Mouse (Mus musculus) layer of hippocampus, adult 18-20 months (tissue): Measurements from ENCODE around the gene Gm42791. TPM values are rescaled to one million over a fixed set of nuclear protein-coding genes. Genes with fewer than 3 reads are reported as not detected.

ENCODE experiments used
- DNase-seq, 2 experiments: peaks; one replicate each; pipeline ENCODE4 v3.0.0; 2022; ENCODE audit warnings: low spot score in 2 of 2
- total RNA-seq, 2 experiments: library from RNA; stranded (reverse); gene quantifications; 2 replicates each; pipeline ENCODE4 v1.2.3; 2021

The Gm42791 gene
- total RNA-seq, 2 experiments from 2014 or later, result 32.0 to 32.9 TPM

GRCm38 (mm10) chr5:149009111-149009510 is 14.2 kb upstream of the Gm42791 start:
- no peak for DNase-seq

- no peak for DNase-seq
Measured at GRCm38 (mm10) chr5:149007295-149007646, 12.3 kb upstream of the Gm42791 start.

- peak; percentile 98 to 100 for DNase-seq
Measured at GRCm38 (mm10) chr5:149006362-149007294, 11.7 kb upstream of the Gm42791 start.

DNA sequence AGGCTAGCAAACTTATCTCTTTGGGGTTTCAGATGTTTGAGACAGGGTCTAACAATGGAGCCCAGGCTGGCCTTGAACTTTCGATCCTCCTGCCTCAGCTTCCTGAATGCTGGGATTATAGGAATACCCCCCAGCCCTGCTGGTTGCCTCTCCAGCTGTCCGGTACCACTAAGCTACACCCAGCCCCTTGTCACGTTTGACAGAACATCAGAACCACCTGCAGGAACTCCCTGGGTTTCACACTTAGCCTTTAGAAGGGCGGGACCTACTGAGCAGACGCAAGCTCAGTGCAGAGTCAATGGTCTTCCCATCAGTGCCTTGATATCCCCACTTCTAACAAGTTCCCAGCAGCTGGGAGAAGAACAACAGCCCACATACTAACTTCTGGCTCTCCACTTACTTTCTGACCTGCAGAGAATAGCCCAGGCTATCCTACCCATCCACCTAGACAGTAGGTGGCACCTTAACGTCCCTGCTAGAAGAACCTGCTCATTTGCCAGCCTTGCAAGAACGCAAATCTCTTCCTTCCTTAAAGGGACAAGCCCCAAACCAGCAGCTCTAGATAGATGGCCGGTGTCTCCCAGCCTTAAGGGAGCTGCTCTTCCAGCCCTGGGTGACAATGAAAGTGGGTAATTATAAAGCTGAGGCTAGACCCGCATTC is 10.9 kb upstream of the Gm42791 start:
- no peak for DNase-seq

DNA sequence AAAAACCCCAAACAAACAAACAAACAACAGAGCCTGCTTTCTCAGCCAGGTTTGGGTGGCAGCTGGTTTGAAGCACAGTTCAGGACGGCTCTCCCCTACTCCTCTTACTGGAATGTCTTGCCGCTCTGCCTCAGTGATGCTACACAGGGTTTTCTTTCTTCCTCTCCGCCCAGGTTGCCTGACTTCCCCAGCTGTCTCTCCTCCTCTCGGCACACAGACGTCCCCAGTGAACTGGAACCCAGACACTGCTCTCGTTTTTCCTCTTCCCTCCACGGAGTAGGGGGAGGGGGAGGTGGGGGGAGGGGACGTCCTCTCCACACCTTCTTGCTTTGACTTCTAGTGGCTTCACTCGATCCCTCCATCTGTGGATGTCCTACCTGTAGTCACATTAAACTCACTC is 10.1 kb upstream of the Gm42791 start:
- no peak for DNase-seq

- no peak for DNase-seq
Measured at GRCm38 (mm10) chr5:149003137-149003536, 8.2 kb upstream of the Gm42791 start.

GRCm38 (mm10) chr5:149002803-149003115 is 7.8 kb upstream of the Gm42791 start:
- DNase-seq, result no peak

- no peak for DNase-seq
Measured at GRCm38 (mm10) chr5:149002034-149002802, 7.3 kb upstream of the Gm42791 start.

- DNase-seq, result no peak
Measured at GRCm38 (mm10) chr5:148999802-149000201, 4.9 kb upstream of the Gm42791 start.

GRCm38 (mm10) chr5:148998512-148998911 is 3.6 kb upstream of the Gm42791 start:
- DNase-seq, result no peak

GRCm38 (mm10) chr5:148996709-148997037 is 1.7 kb upstream of the Gm42791 start:
- no peak for DNase-seq

GRCm38 (mm10) chr5:148995962-148996708 is 1.2 kb upstream of the Gm42791 start:
- DNase-seq, result no peak

GRCm38 (mm10) chr5:148994311-148994705 is 639 bp downstream of the Gm42791 start:
- DNase-seq, result no peak

GRCm38 (mm10) chr5:148992598-148992997 is 2.3 kb downstream of the Gm42791 start:
- DNase-seq, result no peak

DNA sequence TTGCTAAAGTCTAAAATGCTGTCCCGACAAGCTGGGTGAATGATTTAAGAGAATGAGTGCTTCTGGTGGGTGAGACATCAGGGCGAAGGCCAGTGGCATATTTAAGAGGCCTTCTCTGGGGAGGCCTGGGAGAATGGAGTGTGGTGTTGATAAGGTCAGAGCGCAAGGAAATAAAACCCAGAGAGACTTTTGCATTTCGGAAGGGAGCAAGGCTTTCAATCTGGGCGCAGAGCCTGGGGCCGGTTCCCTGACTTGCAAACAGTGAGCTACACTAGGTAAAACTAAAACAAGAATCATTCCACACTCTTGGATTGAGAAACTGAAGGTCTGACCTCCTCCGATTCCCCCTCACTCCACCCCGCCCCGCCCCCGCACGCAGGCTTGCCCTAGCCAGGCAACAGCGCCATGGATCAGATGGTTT is 4.0 kb downstream of the Gm42791 start:
- no peak for DNase-seq

- DNase-seq, result no peak
Measured at GRCm38 (mm10) chr5:148989480-148989879, 5.5 kb downstream of the Gm42791 start.

DNA sequence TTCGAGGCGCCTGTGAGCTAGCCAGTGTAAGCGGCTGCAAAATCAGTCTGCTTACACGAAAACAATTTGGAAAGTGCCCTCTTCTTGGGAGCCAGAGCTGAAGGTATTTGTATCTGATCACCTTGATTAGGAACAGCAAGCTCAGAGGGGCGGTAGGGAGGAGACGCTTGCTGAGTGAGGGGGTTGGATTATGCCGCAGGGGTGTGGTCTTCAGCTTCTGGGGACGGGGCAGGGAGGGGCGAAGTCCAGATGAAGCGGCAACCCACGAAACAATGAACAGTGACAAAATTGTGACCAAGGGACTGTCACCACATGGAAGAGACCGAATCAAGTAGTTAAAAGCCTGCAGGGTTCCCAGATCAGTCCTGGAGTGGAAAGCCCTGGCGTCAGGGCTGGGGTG is 10.0 kb downstream of the Gm42791 start:
- DNase-seq, result no peak

GRCm38 (mm10) chr5:148983696-148984095 is 11.3 kb downstream of the Gm42791 start:
- DNase-seq, result no peak

DNA sequence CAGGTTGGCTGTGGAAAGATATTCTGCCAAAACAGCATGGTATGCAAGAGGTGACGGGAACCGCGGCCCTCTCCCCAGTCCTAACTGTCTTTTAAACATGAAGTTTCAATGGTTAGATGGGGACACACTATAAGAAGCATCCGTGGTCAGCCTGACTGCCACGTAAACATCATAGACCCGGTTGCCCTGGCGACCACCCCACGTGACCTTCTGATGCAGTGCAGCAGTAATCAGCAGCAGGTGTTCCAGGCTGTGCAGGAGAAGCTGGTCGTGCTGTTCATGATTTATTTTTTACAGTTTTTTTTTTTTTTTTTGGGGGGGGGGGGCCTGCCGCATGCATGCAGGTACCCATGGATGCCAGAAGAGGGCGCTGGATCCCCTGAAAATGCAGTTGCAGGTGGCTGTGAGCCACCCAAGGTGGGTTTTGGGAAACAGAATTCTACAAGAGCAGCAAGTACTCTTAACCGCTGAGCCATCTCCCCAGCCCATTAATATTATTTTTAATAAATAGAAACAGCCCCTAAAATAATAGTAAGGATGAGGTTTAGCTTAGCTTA is 11.8 kb downstream of the Gm42791 start:
- no peak for DNase-seq

GRCm38 (mm10) chr5:148982396-148982795 is 12.6 kb downstream of the Gm42791 start:
- DNase-seq, result no peak

GRCm38 (mm10) chr5:148980607-148981006 is 14.3 kb downstream of the Gm42791 start:
- DNase-seq, result no peak
